In genomic region chr1:136260635-136261238, GRCm38 (mm10) we compare ENCODE assay signal across 8 mouse cellular contexts. TPM values are rescaled to one million over a fixed set of nuclear protein-coding genes. Genes with fewer than 3 reads are reported as not detected.
DNase-seq lines count a peak whose midpoint lies in the region; ATAC-seq lines count a peak whose summit lies in the region.

Gpr25 (minus strand) TSS chr1:136260873.

- no peaks in the 10 kb centered on the region for H3K36me3 ChIP-seq in lung, embryonic 15.5 days
- no peaks in the 10 kb centered on the region for H3K36me3 ChIP-seq in intestine, embryonic 16.5 days (ENCODE audit: control insufficient read depth, insufficient read depth, low read length)
- no peaks in the 10 kb centered on the region for H3K36me3 ChIP-seq in neural tube, embryonic 14.5 days (ENCODE audit: control insufficient read depth, insufficient read depth, low read length)

- ATAC-seq in cerebellum, adult (ENCODE audit: insufficient number of reproducible peaks, low FRiP score, low TSS enrichment), result peak; percentile 45
- peak; percentile 32; the same call in 1 of the 2 replicates for ATAC-seq in lung, embryonic 15.5 days (ENCODE audit: borderline replicate concordance, extremely low read depth, low FRiP score, low TSS enrichment)
- peak; percentile 24; the same call in 1 of the 2 replicates for ATAC-seq in intestine, embryonic 16.5 days
- peak; percentile 41 for ATAC-seq in neural tube, embryonic 14.5 days (ENCODE audit: low read depth)

- no peak within 1 kb of the TSS for H3K27ac ChIP-seq in lung, embryonic 15.5 days
- no peak within 1 kb of the TSS for H3K27ac ChIP-seq in intestine, embryonic 16.5 days (ENCODE audit: low read length)
- peak within 1 kb of the TSS; percentile 30; the same call in 1 of the 2 replicates for H3K27ac ChIP-seq in neural tube, embryonic 14.5 days (ENCODE audit: low read depth, low read length)

- H3K9me3 ChIP-seq in lung, embryonic 15.5 days, result no peaks in the 10 kb centered on the region
- no peaks in the 10 kb centered on the region for H3K9me3 ChIP-seq in intestine, embryonic 16.5 days (ENCODE audit: control insufficient read depth, low read length)
- H3K9me3 ChIP-seq in neural tube, embryonic 14.5 days (ENCODE audit: control insufficient read depth, low read length), result no peaks in the 10 kb centered on the region

- peak within 1 kb of the TSS; percentile 51 for H3K4me3 ChIP-seq in lung, embryonic 15.5 days
- peak within 1 kb of the TSS; percentile 62 for H3K4me3 ChIP-seq in intestine, embryonic 16.5 days (ENCODE audit: low read length)
- H3K4me3 ChIP-seq in neural tube, embryonic 14.5 days (ENCODE audit: low read depth, low read length), result peak within 1 kb of the TSS; percentile 50

- no peak within 1 kb of the TSS; the same call in 1 of the 2 replicates for H3K9ac ChIP-seq in lung, embryonic 15.5 days
- peak within 1 kb of the TSS; percentile 65 for H3K9ac ChIP-seq in intestine, embryonic 16.5 days (ENCODE audit: low read depth, low read length)
- H3K9ac ChIP-seq in neural tube, embryonic 14.5 days (replicated peaks; ENCODE audit: low read depth, low read length), result peak within 1 kb of the TSS; percentile 69

- H3K27me3 ChIP-seq in lung, embryonic 15.5 days, result peaks cover 66% of the 10 kb centered on the region
- H3K27me3 ChIP-seq in intestine, embryonic 16.5 days (replicated peaks; ENCODE audit: control insufficient read depth, insufficient read depth, low read length), result peaks cover 42% of the 10 kb centered on the region
- H3K27me3 ChIP-seq in neural tube, embryonic 14.5 days (ENCODE audit: control insufficient read depth, insufficient read depth, low read length), result peaks cover 14% of the 10 kb centered on the region

- H3K4me1 ChIP-seq in lung, embryonic 15.5 days, result peaks cover 14% of the 10 kb centered on the region
- peaks cover 11% of the 10 kb centered on the region for H3K4me1 ChIP-seq in intestine, embryonic 16.5 days (ENCODE audit: control insufficient read depth, insufficient read depth, low read length)
- 0 out of 2 replicates have a peak, but pooled peaks cover 6% of the 10 kb centered on the region for H3K4me1 ChIP-seq in neural tube, embryonic 14.5 days (ENCODE audit: control insufficient read depth, insufficient read depth, low read length)

- H3K4me2 ChIP-seq in lung, embryonic 15.5 days, result peak within 1 kb of the TSS; percentile 94
- peak within 1 kb of the TSS; percentile 97 for H3K4me2 ChIP-seq in intestine, embryonic 16.5 days (ENCODE audit: low read depth, low read length)
- peak within 1 kb of the TSS; percentile 81 for H3K4me2 ChIP-seq in neural tube, embryonic 14.5 days (ENCODE audit: low read depth, low read length)

- DNase-seq in cerebellum, adult 18-20 months, result no peak
- no peak for DNase-seq in lung, adult 18-20 months
- no peak for DNase-seq in retina, postnatal 1 day
- no peak for DNase-seq in kidney, adult 8-10 months

- 5% methylated on average over 26 of the region's 28 CpGs for WGBS in lung, embryonic 15.5 days
- 13% methylated on average over 28 of the region's 28 CpGs for WGBS in intestine, embryonic 16.5 days
- WGBS in neural tube, embryonic 14.5 days, result 10% methylated on average over 26 of the region's 28 CpGs

RNA-seq across cellular contexts. Expression of gene Gpr25, which starts in this region (rescaled TPM):
- polyA plus RNA-seq in lung, embryonic 15.5 days (2015; fragmentation: Nextera tagmentation; extraction: Ambion mirVana), result not detected in 2 replicates
- polyA plus RNA-seq in intestine, embryonic 16.5 days (2015; fragmentation: Nextera tagmentation; extraction: Ambion mirVana), result not detected in 2 replicates
- polyA plus RNA-seq in neural tube, embryonic 14.5 days (2014; fragmentation: Nextera tagmentation; extraction: Ambion mirVana), result 0.67 and 0.70 TPM in 2 replicates

Comparison
In these comparisons a context has a peak if more than half of its experiments do, and no peak if none do; other contexts are left out.
1. Peak in ATAC-seq, H3K4me3 ChIP-seq and H3K4me2 ChIP-seq in lung, embryonic 15.5 days; RNA of the gene not detected or under 1 TPM.
2. Peak in ATAC-seq, H3K4me3 ChIP-seq, H3K9ac ChIP-seq and H3K4me2 ChIP-seq in intestine, embryonic 16.5 days; RNA of the gene not detected or under 1 TPM.
3. Peak in ATAC-seq, H3K4me3 ChIP-seq, H3K27ac ChIP-seq, H3K9ac ChIP-seq and H3K4me2 ChIP-seq in neural tube, embryonic 14.5 days; RNA of the gene not detected or under 1 TPM.